Mouse (Mus musculus): ENCODE measurements around the gene Card19. TPM values are rescaled to one million over a fixed set of nuclear protein-coding genes. Genes with fewer than 3 reads are reported as not detected.

Card19 gene
- 13.6 and 22.5 TPM in 2 replicates for polyA plus RNA-seq (2012; rRNA removed)

GRCm38 (mm10) chr13:49215504-49216219 is at the start of gene Card19:
Gene Card19 (minus strand): TSS chr13:49216037.

GRCm38 (mm10) chr13:49248467-49248862 is 32.6 kb upstream of the Card19 start, which contains the start of gene Susd3:
Gene Susd3 (minus strand): TSS chr13:49248706.

GRCm38 (mm10) chr13:49187288-49188218 is 28.3 kb downstream of the Card19 start, which contains the start of gene Ninj1:
Gene Ninj1 (plus strand): TSS chr13:49187485.

Other genes starting within 250 kb of the Card19 start
- 49.3 and 70.3 TPM in 2 replicates for gene Fam120a, start 248.0 kb downstream of the Card19 start, polyA plus RNA-seq (2012; rRNA removed)
- gene Wnk2, start 68.0 kb downstream of the Card19 start, polyA plus RNA-seq (2012; rRNA removed): 19.8 and 23.7 TPM in 2 replicates
- gene Ninj1, start 28.6 kb downstream of the Card19 start, polyA plus RNA-seq (2012; rRNA removed): 26.9 and 29.9 TPM in 2 replicates
- gene Susd3, start 32.7 kb upstream of the Card19 start, polyA plus RNA-seq (2012; rRNA removed): 0.35 and 0.87 TPM in 2 replicates
- 3.3 and 3.5 TPM in 2 replicates for gene Fgd3, start 104.3 kb upstream of the Card19 start, polyA plus RNA-seq (2012; rRNA removed)
- gene Bicd2, start 125.5 kb upstream of the Card19 start, polyA plus RNA-seq (2012; rRNA removed): 32.5 and 34.7 TPM in 2 replicates
- 8.7 and 10.4 TPM in 2 replicates for gene Ippk, start 205.2 kb upstream of the Card19 start, polyA plus RNA-seq (2012; rRNA removed)